Mouse (Mus musculus) gastrocnemius, adult 8-10 months (tissue): ENCODE measurements around the gene Utrn. TPM values are rescaled to one million over a fixed set of nuclear protein-coding genes. Genes with fewer than 3 reads are reported as not detected.

ENCODE experiments used
- DNase-seq, 2 experiments: peaks; one replicate each; pipeline ENCODE4 v3.0.0; 2022; ENCODE audit warnings: low spot score in 2 of 2
- total RNA-seq, 4 experiments: library from RNA; stranded (reverse); gene quantifications; 2 replicates each; pipeline ENCODE4 v1.2.4; 2022

The Utrn gene
- total RNA-seq, 4 experiments from 2014 or later = 17.2 to 23.0 (median 20.2) TPM

DNA sequence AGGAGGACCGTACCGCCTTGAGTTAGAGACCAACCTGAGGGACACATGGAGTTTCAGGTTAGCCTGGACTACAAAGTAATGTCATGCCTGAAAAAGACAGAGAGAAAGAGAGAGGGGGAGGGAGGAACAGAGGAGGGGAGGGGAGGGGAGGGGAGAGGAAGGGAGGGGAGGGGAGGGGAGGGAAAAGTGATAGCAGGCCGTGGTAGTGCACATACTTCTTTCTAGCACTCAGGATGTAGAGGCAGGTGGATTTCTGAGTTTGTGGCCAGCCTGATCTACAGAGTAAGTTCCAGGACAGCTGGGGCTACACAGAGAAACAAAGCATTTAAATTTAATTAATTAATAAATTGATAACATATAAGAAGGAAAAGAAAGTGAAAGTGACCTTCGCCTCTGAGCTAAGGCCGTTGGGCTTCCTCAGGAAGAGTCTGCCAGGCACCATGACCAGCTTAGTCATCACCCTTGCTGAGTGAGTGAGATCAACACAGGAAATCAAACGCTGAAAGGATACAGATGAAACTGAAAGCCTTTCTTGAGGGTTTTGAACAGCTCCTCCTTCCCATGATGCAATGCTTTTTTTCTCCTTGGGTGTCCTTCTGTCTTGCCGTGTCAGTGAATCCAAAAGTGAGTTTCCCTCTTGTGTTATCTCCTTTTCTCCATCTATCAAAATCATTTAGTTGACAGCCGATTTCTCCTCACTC, 5.6 kb upstream of the Utrn start:
- DNase-seq = no peak

DNA sequence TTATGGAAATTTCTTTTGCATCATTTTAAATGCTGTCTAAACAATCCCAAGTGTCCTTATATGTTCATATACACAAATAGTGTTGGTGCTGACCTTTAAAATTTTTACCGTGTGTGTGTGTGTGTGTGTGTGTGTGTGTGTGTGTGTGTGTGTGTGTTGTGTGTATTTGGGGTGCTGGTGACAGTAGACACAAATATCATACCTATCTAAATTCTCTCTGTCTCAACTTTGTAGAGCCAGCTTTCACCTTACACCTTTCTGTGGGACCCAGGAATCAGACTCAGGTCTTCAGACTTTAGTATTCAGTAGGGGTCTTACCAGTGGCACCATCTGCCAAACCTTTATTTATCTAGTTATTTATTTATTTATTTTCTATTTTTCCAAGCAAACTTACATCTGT, 681 bp upstream of the Utrn start:
- DNase-seq = no peak

DNA sequence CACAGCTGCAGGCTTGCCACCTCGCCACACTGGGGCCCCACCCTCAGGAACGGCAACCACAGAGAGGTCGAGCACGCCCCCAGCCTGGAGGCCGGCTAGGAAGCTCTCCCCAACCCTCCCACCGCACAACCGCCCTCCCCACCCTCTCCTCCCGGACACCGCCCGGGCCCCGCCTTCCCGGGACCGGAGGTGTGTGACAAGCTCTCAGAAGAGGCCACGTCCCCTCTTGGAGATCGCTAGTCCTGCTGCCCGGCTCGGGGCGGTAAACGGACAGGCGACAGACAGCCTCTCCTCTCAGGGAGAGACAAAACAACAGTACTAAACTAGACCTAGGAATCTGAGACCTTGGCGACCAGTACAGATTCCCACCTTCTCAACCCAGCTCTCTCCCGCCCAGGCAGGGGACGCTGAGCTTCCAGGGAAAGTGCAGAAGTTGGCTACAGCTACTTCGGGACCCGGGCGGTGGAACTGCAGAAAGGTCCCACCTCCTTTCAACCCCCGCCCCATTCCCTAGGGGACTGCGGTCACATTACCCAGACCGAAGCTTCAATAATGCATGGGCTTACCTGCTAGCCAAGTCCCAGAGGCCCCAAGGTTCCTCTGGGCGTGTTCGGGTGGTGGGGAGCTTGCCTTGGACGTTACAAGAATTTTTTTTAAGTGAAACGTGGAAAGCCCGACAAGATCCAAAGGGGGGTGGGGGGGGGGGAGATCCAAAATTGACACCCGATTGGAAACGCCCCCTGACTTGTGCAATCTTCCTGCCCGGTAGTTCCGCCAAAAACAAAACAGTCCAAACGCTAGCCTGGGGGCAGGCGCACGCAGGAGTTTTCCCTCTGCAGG, 756 bp downstream of the Utrn start:
- DNase-seq = peak; percentile 47 to 63

DNA sequence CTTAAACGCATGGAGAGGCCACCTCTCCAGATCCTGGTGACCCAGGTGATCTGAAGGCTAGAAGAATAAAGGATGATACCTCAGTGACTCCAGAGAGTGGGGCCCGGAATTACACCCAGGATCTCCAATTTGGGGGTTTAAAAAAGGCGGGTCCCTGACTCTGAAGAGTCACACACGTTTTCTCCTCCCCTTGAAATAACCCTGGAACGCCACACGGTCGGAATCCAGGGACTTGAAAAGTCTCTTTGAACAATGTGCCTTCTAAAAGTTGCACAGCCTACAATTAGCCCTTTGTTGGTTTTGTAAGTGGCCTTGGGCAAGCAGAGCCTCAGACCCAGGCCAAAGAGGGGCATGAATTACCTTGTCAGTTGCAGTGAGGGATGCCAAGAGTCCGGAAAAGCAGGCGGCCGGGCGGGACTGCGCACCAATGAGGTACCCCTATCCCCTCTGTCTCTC, 1.4 kb downstream of the Utrn start:
- DNase-seq = peak in 1 of 2 experiments; percentile 13

DNA sequence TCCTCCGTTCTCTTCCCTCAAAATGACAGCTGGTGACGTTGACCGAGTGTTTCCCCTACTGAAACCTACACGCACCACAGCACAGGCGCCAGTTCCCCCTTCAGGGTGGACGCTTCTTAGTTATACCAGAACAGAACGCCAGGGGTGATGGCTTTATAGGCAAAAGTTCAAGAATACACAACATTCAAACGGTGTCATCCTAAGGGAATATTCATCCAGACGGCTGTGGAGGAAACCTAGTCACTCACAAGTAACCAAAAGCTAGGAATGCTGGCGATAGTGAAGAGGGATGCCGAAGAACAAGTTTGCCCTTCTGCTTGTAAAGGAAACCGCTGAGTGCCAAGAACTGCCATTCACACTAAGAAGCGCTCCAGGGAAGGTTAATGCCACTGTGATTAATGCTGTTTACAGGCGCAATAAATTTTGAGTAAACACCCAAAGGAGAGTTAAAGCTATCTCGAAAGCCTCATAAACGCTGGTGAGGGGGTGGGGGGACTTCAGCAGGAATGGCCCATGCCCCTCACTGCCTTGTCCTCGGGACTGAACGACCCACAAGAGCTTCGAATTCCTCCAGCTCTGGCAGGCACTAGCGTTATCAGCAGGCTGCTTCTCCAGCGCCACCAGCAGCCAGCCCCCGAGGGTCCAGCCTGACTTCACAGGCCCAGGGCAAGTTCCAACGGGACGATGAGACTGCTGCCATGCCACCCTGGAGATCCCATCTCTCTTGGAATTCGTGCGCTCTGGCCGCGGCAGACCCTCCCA, 2.0 kb downstream of the Utrn start:
- peak in 1 of 2 experiments; percentile 13 for DNase-seq

DNA sequence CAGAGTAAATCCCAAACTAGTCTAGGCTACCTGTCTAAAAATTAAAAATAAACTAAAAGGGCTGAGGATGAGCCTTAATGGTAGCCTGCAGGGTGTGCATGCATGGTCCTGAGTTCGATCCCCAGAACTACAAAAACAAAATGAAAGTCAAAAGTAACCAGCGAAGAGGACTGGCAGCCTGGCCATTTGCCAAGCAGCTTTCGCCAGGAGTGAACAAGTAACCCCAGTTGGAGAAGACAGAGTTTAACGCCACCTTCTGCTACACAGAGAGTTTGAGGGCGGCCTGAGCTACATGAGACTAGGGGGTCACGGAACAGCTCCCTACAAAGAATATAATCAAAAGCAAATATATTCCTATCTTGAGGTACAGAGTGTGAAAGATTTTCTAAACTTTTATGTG, 4.0 kb downstream of the Utrn start:
- DNase-seq = no peak

DNA sequence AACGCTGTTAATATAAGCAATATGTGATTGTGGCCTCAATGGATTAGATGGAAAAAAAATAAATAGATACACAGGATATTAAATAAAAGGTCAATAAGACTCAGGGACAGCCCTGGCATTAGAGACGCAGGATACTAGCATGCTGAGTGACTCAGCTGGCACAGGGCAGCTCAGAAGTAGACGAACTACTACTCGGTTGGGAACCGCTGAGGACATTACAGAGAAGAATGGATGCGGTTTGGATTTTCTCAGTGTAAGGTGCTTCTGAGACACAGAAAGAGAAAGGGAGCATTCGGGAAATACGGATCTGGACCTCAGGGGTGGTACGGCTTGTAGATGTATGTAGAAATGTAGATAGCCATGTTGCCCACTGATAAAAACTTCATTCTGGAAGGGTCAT, 5.6 kb downstream of the Utrn start:
- no peak for DNase-seq

DNA sequence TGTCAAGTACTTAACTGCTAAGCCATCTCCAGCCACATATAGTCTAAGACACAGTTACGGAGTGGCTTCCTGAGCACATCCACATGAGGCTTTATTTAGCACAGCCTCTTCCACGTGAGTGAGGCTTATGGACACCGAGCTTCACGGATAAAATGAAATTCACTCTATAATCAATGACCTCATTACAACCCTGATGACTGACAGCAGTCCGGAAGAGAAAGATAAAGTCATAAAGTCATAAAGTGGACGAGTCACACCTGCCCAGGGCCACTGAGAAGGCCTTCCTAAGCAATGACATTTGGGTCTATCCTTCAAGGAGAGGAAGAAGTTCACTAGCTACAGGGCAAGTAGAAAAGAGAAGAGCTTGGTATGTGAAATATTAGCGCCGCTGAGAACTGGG, 7.1 kb downstream of the Utrn start:
- no peak for DNase-seq

DNA sequence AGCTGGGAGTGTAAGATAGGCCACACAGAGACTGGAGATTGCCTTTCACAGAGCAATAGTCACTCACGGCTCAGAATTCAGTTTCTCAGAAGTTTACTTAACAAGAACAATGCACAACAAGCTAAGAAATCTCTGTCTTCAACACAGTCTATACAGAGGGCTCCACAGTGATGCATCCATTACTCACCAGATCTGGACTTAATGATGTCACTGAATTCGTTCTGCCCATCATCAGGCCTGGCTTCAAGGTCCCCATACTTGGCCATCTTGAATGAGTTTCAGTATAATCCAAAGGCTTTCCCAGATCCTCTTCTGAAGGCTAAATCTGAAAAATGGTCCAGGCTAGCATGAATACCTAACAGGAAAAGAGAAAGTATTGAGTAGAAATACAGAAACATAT, 7.8 kb downstream of the Utrn start:
- no peak for DNase-seq

DNA sequence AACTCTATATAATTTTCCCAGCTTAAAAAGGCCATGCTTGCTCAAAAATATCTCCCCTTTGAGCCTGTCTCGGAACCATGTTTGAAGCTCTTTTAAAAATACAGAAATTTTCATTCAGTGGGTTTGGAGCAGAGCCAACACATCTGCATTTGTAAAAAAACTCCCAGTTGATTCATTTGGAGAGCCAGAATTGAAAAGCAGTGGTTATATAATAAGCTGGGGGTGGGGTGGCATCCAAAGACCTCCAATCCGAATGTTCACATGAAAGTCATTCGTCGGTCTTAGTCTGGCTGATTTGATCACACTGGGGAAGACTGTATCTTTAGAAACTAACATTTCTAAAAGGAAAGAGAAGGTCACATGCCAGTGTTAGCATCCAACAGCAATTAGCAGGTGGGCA, 8.4 kb downstream of the Utrn start:
- no peak for DNase-seq

DNA sequence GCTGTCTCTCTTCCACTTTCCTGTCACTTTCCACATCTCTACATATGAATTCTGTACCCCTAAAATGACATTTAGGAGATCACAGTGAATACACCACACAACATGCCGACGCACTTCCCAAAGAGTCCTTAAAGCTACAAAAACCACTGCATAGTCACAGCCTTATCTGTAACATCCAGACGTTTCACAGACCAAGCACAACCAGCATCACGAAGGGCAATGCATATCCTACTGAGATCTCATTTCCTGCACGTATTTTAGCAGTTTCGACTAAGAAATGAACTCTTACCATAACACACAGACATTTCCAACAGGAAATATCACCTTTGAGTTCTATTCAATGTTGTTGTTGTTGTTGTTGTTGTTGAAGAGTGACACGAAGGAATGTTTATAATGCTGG, 8.8 kb downstream of the Utrn start:
- DNase-seq = no peak

DNA sequence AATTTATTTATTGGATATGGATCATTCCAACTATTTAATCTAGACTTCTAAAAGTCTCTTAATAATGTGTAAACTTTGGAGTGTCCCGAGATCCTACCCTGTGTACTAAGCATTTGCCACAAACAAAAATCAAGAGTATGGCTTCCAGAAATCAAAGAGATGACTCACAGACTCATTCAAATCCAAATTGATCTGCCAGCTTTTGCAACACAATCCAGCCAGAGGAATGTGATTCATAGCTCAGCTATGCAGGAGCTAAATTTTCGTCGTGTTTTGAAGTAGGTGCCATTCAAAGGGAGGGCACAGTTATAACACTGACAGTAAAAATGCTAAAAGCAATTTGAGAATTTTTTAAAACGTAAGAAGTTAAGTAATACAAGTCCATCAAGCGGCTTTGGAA, 11.1 kb downstream of the Utrn start:
- DNase-seq = no peak

DNA sequence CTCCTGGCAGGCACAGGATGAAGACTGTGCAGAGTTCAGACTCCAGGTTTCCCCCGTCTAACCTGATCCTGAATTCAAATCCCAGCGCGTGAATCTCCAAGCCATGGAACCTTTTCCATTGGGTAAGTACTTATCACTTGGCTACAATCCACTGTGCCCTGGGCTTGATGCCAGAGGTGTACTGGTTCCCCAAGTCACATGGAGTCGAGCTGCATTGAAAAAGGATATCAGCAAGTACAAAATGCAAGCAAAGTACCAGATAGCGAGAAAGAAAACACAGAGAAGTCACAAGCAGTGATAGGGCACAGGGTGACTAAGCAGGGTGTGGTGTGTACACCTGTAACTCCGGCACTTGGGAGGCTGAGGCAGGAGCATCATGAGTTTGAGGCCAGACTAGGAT, 14.9 kb downstream of the Utrn start:
- no peak for DNase-seq

DNA sequence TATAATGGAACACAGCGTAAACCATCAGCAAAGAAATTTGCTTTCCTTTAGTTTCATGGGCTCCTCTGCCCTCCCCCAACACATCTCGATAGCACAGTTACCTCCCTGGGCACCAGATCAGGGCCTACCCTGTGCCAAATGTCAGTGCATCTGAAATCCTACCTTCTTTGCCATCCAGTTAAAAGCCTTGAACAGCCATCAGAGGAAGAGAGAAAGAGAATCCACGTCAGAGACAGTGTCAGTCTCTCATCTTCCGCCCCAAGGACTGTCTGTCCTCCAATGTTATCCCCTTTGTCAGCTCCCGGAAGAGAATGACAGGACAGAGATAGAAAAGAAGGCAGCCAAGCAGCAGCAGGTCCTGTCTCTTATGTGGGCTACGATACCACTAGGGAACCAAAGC, 15.4 kb downstream of the Utrn start:
- DNase-seq = no peak

DNA sequence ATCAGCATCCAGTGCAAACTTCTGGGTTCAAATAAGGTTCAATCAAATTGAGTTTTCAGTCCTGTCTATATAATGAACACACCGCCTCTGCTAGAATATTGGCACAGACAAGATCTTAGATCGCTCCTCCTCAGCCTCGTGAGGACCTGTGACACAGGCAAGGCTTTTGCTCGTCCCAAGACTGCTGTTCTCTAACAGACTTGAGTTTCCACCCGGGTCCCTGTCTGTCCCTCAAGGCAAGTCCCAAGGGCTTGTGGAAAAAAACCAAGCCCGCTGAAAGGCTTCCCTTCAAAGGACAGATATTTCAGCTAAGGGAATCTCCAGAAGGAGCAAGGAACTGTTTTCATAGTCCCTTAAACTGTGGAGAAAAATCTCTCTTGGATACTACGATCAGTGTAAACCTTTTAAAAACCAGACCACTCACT, 16.0 kb downstream of the Utrn start:
- DNase-seq = no peak

DNA sequence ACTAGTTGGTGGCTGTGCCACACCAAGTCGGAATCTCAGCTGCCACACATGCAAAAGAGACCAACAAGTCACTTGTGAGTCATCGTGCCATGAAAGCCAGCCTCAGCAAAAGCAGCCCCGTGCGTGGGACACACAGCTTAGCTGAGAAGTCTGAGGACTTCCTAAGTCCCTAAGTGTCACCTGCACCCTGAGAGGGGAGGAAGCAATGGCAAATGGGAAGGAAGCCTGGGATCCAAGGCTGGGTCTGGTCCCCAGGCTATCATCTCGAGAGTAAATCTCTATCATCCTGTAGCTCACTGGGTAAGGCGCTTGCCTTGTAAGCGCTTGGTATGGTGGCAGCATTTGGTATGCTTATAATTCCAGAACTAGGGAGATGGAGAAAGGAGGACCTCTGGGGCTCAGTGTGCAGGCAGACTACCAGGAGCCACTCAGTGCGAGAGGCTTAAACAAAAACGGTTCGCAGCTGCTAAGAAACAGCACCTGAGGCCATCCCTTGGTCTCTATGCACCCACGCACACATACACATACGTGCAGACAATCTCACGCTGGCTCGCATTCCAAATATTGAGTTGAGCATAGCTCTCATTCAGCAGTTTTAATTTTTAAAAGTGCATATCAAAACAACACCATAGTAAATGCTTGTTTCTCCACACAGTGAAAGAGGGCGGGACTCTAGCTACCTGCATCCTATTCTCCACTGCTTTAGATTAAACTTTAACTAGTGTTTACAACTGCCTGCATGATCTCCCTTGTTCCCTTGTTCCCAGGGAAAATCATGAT, 16.6 kb downstream of the Utrn start:
- DNase-seq = no peak

DNA sequence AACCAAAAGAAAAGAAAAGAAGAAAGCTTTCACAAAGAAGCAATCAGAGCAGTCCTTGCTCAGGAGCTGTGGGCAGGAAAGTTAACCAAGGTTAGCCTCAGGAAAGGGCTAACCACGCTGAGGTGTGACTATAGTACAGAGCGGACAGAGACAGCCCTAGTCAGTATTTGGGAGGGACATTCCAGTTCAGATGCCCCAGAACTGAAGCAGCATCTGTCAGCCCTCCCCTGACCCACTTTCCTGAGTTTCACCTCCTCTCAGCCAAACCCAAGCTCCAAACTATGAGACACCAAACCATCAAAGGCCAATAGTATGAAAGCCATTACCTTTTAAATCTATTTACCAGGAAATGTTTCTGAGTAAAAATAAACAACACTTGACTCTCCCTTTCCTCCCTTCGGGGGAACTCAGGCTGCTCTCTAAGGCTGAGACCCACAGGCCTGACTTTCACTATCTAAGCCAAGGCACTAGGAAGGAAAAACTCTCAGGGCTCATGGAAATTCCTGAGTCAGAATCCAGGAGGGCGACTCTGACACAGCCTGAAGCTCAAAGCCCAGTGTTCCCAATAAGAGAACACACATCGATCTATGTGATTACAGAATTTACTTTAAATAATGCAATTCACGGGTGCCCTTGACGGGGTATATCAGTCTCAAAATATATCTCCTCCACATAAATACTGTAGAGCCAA, 18.2 kb downstream of the Utrn start:
- no peak for DNase-seq

DNA sequence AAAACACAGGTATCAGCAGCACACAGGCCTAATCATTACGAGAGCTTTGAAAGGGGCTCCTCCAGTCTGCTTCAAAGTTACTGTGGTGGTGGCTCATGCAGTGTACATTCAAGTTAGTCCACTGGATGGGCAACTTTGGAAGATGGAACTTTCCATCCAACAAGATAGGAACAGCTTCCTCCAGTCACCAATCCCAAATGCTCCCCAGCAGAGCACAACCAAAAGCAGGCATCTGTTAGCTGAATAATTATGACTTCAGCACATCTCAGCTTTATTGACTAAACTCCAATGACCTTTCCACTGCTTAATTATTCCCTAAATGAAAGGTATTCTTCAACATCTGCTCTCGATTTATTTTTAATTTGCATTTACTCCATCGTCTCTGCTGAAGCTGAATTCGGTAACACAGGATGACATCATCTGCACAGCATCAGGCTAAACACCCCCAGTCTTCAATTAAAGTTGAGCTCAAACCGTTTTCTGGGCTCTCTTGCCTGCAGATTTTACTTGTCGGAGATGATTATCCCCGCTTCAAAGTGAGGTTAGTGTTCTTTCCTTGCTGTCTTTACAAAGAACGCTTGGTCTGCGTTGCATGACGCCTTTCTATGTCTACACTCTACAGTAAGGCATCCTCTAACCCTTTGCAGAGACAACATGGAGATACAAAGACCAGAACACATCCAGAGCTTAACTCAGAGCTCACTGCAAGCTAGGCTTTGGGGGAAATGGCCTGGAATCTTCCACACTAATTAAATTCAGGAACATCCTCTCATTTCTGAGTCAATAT, 20.6 kb downstream of the Utrn start:
- DNase-seq = no peak

DNA sequence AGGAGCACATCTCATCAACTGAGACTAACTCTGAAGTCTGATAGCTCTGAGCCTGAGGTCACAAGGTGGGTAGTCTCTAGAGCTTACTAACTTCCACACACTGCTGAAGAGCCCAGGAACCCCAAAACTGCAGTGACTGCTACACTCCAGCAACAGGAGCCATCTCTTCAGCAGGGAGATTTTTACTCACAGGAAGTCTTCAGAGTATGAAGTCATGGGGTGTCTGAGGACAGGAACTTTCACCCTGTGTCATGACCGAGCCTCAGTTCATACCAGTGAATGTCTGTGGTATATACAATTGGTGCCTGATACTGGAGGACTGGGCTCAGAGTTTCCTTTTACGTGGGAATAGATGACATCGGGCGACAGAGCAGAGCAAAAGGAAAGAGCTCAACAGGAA, 26.6 kb downstream of the Utrn start:
- DNase-seq = no peak

DNA sequence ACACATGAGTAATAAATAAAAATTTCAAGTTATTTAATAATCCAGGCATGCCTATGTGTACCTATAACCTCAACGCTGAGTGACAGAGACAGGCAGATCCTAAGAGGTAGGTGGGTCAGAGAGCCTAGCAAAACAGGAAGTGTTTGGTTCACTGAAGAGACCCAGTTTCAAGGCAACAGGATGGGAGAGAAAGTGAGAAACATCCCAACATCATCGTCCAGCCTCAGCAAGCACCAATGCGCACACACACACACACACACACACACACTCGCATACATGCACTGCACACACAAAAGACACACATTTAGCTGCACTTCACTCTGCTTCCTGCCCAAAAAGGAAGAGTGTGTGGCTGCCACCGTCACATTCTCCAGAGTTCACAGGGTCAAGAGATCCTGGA, 27.7 kb downstream of the Utrn start:
- no peak for DNase-seq
